Mouse (Mus musculus): ENCODE results near the gene Ms4a13. TPM values are rescaled to one million over a fixed set of nuclear protein-coding genes. Genes with fewer than 3 reads are reported as not detected.

Gene Ms4a13
- total RNA-seq (2014; rRNA removed; ENCODE audit: low replicate concordance) (not detected in 2 replicates), polyA plus RNA-seq (2015; fragmentation: Nextera tagmentation; extraction: Ambion mirVana) (not detected in 2 replicates)

DNA sequence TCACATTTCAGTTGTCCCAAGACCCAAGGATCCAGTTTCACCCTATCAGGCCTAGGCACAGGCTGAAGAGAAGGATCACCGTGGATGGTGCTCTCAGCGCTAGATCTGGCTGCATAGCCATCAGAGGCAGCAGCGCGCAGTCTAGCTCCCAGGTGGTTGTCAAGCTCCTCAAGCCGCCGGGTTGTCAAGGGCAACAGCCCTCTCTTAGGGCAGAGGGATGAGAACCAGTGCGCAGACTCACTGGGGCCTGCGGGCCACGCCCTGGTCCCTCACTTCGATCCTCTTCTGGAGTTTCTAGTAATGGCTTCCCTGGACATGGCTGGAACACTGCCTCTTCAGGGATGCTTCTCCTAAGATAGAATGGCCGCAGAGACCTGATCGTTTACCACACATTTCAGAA is at the start of gene Ms4a13:
Gene Ms4a13, minus strand, starts transcription at position 192 of the 400 bp plus-strand sequence.
- Histone ChIP-seq H3K9me3 (replicated peaks; ENCODE audit: control insufficient read depth, low read length) (no peaks in the 10 kb centered on the region), H3K4me1 (ENCODE audit: control insufficient read depth, insufficient read depth) (no peaks in the 10 kb centered on the region), H3K36me3 (replicated peaks; ENCODE audit: control insufficient read depth, insufficient read depth, low read length) (no peaks in the 10 kb centered on the region), H3K4me2 (ENCODE audit: low read depth, low read length) (no peak within 1 kb of the TSS), H3K27me3 (ENCODE audit: control insufficient read depth, insufficient read depth, low read length) (no peaks in the 10 kb centered on the region), H3K4me3 (ENCODE audit: low read depth, low read length) (no peak within 1 kb of the TSS), H3K27ac (ENCODE audit: low read depth) (no peak within 1 kb of the TSS), H3K9ac (replicated peaks; ENCODE audit: low read depth, low read length) (no peak within 1 kb of the TSS)
- no peak for DNase-seq (ENCODE audit: low spot score)
- ATAC-seq (ENCODE audit: insufficient read depth, low read depth) = no peak
- TF ChIP-seq EP300 (IDR thresholded peaks at IDR 0.05; ENCODE audit: low read depth) (no peak), CTCF (IDR thresholded peaks at IDR 0.05; ENCODE audit: low read depth) (no peak)
- 58% methylated on average over 12 of the region's 12 CpGs for WGBS

DNA sequence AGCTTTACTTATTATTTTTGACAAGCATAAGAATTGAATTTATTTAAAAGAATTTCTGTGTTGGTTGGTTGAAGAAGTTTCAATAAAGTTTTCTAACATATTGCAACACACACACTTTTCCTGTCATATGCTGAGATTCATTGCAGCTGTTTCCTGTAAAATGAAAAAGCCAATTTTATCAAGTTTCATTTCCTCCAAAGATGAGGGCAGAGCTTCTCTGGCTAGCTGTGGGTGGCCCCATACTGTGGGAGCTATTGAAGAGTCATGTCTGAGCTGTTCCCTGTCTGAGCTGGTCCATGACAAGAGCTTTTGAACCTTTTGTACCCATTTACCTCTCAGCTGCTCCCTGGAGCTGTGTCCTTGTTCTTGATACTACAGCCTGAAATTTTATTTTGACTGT is 47.7 kb upstream of the Ms4a13 start:
- no peak overlapping the region for H3K4me3 ChIP-seq (ENCODE audit: low read depth, low read length)
- no peaks in the 10 kb centered on the region for H3K27me3 ChIP-seq (ENCODE audit: control insufficient read depth, insufficient read depth, low read length)
- H3K36me3 ChIP-seq (replicated peaks; ENCODE audit: control insufficient read depth, insufficient read depth, low read length) = no peaks in the 10 kb centered on the region
- no peak overlapping the region for H3K4me2 ChIP-seq (ENCODE audit: low read depth, low read length)
- H3K27ac ChIP-seq (ENCODE audit: low read depth) = no peak overlapping the region
- TF ChIP-seq EP300 (IDR thresholded peaks at IDR 0.05; ENCODE audit: low read depth) (no peak), CTCF (IDR thresholded peaks at IDR 0.05; ENCODE audit: low read depth) (no peak)
- no peaks in the 10 kb centered on the region for H3K9me3 ChIP-seq (replicated peaks; ENCODE audit: control insufficient read depth, low read length)
- no peak overlapping the region for H3K9ac ChIP-seq (replicated peaks; ENCODE audit: low read depth, low read length)
- DNase-seq (ENCODE audit: low spot score) = peak; percentile 13
- ATAC-seq (ENCODE audit: insufficient read depth, low read depth) = no peak
- H3K4me1 ChIP-seq (ENCODE audit: control insufficient read depth, insufficient read depth) = no peaks in the 10 kb centered on the region

DNA sequence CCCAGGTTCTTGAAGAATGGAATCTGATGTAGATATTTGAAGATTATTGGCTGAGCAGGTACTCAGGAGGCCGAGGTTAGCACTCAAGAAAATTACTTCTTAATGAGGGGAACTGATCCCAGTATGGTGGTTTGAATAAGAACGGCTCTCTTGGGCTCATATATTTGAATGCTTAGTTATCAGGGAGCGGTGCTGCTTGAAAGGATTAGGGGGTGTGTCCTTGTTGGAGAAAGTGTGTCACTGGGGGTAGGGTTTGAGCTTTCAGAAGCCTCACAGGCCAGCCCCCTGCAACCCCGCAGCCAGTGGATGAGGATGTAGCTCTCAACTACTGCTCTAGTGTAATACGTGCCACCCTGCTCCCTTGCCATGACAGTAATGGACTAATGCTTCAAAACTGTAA is 46.0 kb upstream of the Ms4a13 start:
- H3K4me2 ChIP-seq (ENCODE audit: low read depth, low read length) = no peak overlapping the region
- H3K27ac ChIP-seq (ENCODE audit: low read depth) = no peak overlapping the region
- ATAC-seq (ENCODE audit: insufficient read depth, low read depth) = no peak
- no peaks in the 10 kb centered on the region for H3K36me3 ChIP-seq (replicated peaks; ENCODE audit: control insufficient read depth, insufficient read depth, low read length)
- TF ChIP-seq EP300 (IDR thresholded peaks at IDR 0.05; ENCODE audit: low read depth) (no peak), CTCF (IDR thresholded peaks at IDR 0.05; ENCODE audit: low read depth) (no peak)
- H3K4me1 ChIP-seq (ENCODE audit: control insufficient read depth, insufficient read depth) = no peaks in the 10 kb centered on the region
- no peak for DNase-seq (ENCODE audit: low spot score)
- no peaks in the 10 kb centered on the region for H3K27me3 ChIP-seq (ENCODE audit: control insufficient read depth, insufficient read depth, low read length)
- H3K4me3 ChIP-seq (ENCODE audit: low read depth, low read length) = no peak overlapping the region
- no peaks in the 10 kb centered on the region for H3K9me3 ChIP-seq (replicated peaks; ENCODE audit: control insufficient read depth, low read length)
- no peak overlapping the region for H3K9ac ChIP-seq (replicated peaks; ENCODE audit: low read depth, low read length)
- WGBS = 52% methylated on average over 5 of the region's 5 CpGs

DNA sequence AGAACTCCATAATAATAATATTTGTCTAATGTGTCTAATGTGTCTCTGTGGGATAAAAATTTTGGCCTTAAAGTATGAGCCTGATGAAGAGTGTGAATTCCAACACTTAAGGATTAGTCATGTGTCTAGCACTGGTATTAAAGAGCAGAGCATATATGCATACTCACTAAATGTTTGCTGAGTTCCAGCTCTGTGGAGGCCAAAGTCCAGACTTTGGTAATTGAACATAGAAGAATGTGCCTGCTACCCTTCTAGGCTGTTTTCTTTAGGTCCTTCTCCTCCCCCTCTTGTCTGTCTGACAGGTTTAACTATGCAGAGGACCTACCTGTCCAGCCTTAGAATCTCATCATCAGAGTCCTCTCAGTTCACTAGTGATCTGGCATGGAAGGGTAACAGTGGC is 39.3 kb upstream of the Ms4a13 start:
- Histone ChIP-seq H3K4me2 (ENCODE audit: low read depth, low read length) (no peak overlapping the region), H3K36me3 (replicated peaks; ENCODE audit: control insufficient read depth, insufficient read depth, low read length) (no peaks in the 10 kb centered on the region), H3K9ac (replicated peaks; ENCODE audit: low read depth, low read length) (no peak overlapping the region), H3K27me3 (ENCODE audit: control insufficient read depth, insufficient read depth, low read length) (no peaks in the 10 kb centered on the region), H3K27ac (ENCODE audit: low read depth) (no peak overlapping the region), H3K9me3 (replicated peaks; ENCODE audit: control insufficient read depth, low read length) (no peaks in the 10 kb centered on the region), H3K4me3 (ENCODE audit: low read depth, low read length) (no peak overlapping the region), H3K4me1 (ENCODE audit: control insufficient read depth, insufficient read depth) (no peaks in the 10 kb centered on the region)
- DNase-seq (ENCODE audit: low spot score) (no peak), ATAC-seq (ENCODE audit: insufficient read depth, low read depth) (no peak)
- no peak for TF ChIP-seq CTCF (IDR thresholded peaks at IDR 0.05; ENCODE audit: low read depth)
- TF ChIP-seq EP300 (IDR thresholded peaks at IDR 0.05; ENCODE audit: low read depth) = no peak

DNA sequence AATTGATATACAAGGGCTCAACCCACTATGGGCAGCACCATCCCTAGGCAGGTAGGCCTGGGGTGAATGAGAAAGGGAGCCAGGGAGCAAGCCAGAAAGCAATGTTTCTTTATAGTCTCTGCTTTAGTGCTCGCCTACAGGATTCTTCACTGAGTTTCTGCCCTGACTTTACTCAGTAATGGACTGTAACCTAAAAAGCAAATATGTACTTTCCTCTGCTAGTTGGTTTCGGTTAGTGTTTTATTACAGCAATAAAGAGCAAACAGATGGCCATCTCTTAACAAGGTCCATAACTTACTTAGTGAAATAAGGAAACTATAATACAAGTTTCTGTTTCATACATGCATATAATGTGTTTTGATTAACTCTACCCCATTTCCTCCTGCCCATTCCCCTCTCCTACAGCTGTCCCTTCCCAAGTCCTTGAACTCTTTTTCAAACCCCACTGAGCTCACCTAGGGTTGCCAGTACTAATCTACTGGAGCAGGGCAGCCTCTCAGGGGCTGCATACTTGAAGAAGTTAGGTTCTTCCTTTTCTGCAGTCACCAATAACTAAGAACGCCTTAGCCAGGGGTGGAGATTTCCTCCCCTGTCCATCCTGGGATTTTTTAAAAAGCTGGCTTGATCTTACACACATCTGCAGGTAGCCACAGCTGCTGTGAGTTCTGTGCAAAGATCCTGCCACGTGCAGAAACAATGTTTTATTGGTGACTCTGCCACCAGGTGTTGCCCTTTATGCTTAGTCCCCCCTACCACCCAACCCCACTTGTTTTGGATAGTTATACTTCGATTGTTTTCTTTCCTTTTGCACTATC is 38.6 kb upstream of the Ms4a13 start:
- Histone ChIP-seq H3K27me3 (ENCODE audit: control insufficient read depth, insufficient read depth, low read length) (no peaks in the 10 kb centered on the region), H3K4me1 (ENCODE audit: control insufficient read depth, insufficient read depth) (no peaks in the 10 kb centered on the region), H3K36me3 (replicated peaks; ENCODE audit: control insufficient read depth, insufficient read depth, low read length) (no peaks in the 10 kb centered on the region), H3K27ac (ENCODE audit: low read depth) (no peak overlapping the region), H3K9me3 (replicated peaks; ENCODE audit: control insufficient read depth, low read length) (no peaks in the 10 kb centered on the region), H3K4me2 (ENCODE audit: low read depth, low read length) (no peak overlapping the region), H3K4me3 (ENCODE audit: low read depth, low read length) (no peak overlapping the region), H3K9ac (replicated peaks; ENCODE audit: low read depth, low read length) (no peak overlapping the region)
- 55% methylated on average over 5 of the region's 5 CpGs for WGBS
- no peak for TF ChIP-seq EP300 (IDR thresholded peaks at IDR 0.05; ENCODE audit: low read depth)
- no peak for TF ChIP-seq CTCF (IDR thresholded peaks at IDR 0.05; ENCODE audit: low read depth)
- ATAC-seq (ENCODE audit: insufficient read depth, low read depth) (no peak), DNase-seq (ENCODE audit: low spot score) (no peak)

DNA sequence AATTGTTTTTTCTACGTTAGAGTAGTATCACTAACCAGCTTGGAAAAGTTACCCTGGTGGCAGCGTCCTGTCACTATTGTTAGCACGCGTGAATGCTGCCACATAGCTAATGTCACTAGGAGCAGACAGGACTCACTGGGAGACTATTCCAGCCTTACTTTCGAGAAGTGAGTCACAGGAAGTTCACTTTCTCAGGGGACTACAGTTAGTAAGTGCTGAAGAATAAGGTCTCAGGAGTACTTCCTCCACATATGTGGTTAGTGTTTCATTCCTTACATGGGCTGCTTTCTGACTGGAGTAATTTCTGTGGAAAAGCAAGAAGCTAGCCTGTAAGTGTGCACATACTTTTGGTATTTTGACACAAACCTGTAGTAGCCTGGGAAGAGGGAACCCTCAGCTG is 37.7 kb upstream of the Ms4a13 start:
- no peak overlapping the region for H3K4me3 ChIP-seq (ENCODE audit: low read depth, low read length)
- H3K4me2 ChIP-seq (ENCODE audit: low read depth, low read length) = no peak overlapping the region
- no peak for DNase-seq (ENCODE audit: low spot score)
- no peaks in the 10 kb centered on the region for H3K27me3 ChIP-seq (ENCODE audit: control insufficient read depth, insufficient read depth, low read length)
- H3K36me3 ChIP-seq (replicated peaks; ENCODE audit: control insufficient read depth, insufficient read depth, low read length) = no peaks in the 10 kb centered on the region
- WGBS = 54% methylated on average over 5 of the region's 5 CpGs
- no peak overlapping the region for H3K27ac ChIP-seq (ENCODE audit: low read depth)
- TF ChIP-seq CTCF (IDR thresholded peaks at IDR 0.05; ENCODE audit: low read depth) = no peak
- TF ChIP-seq EP300 (IDR thresholded peaks at IDR 0.05; ENCODE audit: low read depth) = no peak
- no peak overlapping the region for H3K9ac ChIP-seq (replicated peaks; ENCODE audit: low read depth, low read length)
- no peaks in the 10 kb centered on the region for H3K9me3 ChIP-seq (replicated peaks; ENCODE audit: control insufficient read depth, low read length)
- no peak for ATAC-seq (ENCODE audit: insufficient read depth, low read depth)
- H3K4me1 ChIP-seq (ENCODE audit: control insufficient read depth, insufficient read depth) = no peaks in the 10 kb centered on the region
